Mouse (Mus musculus) small intestine, adult 2 months (tissue): ENCODE results near the gene Rraga. TPM values are rescaled to one million over a fixed set of nuclear protein-coding genes. Genes with fewer than 3 reads are reported as not detected.

Experiments
- H3K27ac ChIP-seq: fragments of 200-500 bp; 2 replicates; pipeline ENCODE4 v1.5.1; 2012; ENCODE audit warnings: low read depth, low read length, control low read depth, inconsistent platforms; ENCODE audit not compliant: insufficient read depth
- H3K27me3 ChIP-seq: fragments of 200-500 bp; 2 replicates; pipeline ENCODE4 v1.6.1; 2012; ENCODE audit warnings: mild to moderate bottlenecking, moderate library complexity, low read length, inconsistent platforms; ENCODE audit not compliant: control insufficient read depth, insufficient read depth
- H3K36me3 ChIP-seq: fragments of 200-500 bp; 2 replicates; pipeline ENCODE4 v1.6.1; 2012; ENCODE audit warnings: mild to moderate bottlenecking, low read length, control low read depth, inconsistent platforms; ENCODE audit not compliant: control insufficient read depth, insufficient read depth
- H3K4me1 ChIP-seq: fragments of 200-500 bp; 2 replicates; pipeline ENCODE4 v1.6.1; 2012; ENCODE audit warnings: low read length, inconsistent platforms, mixed read lengths; ENCODE audit not compliant: control insufficient read depth, insufficient read depth, insufficient read length
- H3K4me3 ChIP-seq: fragments of 200-500 bp; 2 replicates; pipeline ENCODE4 v1.5.1; 2012; ENCODE audit warnings: low read depth, mild to moderate bottlenecking, control low read depth, inconsistent platforms, low read length, moderate library complexity
- CTCF ChIP-seq: fragments of 200-500 bp; IDR thresholded peaks from 2 replicates; pipeline ENCODE4 v1.5.1; 2012; ENCODE audit warnings: low read depth, mild to moderate bottlenecking, control low read depth, inconsistent platforms, low read length, moderate library complexity, mixed read lengths; ENCODE audit not compliant: insufficient replicate concordance, insufficient read length; ENCODE audit errors: extremely low read depth
- POLR2A ChIP-seq: fragments of 200-500 bp; IDR thresholded peaks from 2 replicates; pipeline ENCODE4 v1.6.1; 2012; ENCODE audit warnings: low read depth, mild to moderate bottlenecking, control low read depth, inconsistent platforms, low read length, moderate library complexity
- WGBS: fragments of 180-500 bp; shearing (Covaris S2); methylation state at CpG from one replicate; pipeline ENCODE4 v1.1.7; 2018; 5-methylcytosine and 5-hydroxymethylcytosine counted together
- polyA plus RNA-seq: library from polyadenylated mRNA; depleted of rRNA; stranded (reverse); fragments of >200 nt; gene quantifications from 2 replicates; pipeline ENCODE4 v1.2.3, GENCODE M21; 2012

Rraga gene
- polyA plus RNA-seq, 1 experiment = 22.1 TPM

- no peaks in the 10 kb centered on the region for H3K36me3 ChIP-seq
- no peaks in the 10 kb centered on the region for H3K27me3 ChIP-seq
- H3K4me3 ChIP-seq = no peak within 1 kb of the TSS
- no peak within 1 kb of the TSS for H3K27ac ChIP-seq
- H3K4me1 ChIP-seq = no peaks in the 10 kb centered on the region
- TF ChIP-seq POLR2A (no peak), CTCF (no peak)
- 92% methylated on average over 7 of the region's 7 CpGs for WGBS
Measured at GRCm38 (mm10) chr4:86558228-86558627, 17.2 kb upstream of the Rraga start, which contains the start of gene Saxo1. Gene Saxo1, minus strand, starts transcription at chr4:86558328.

GRCm38 (mm10) chr4:86559006-86559405 lies 16.5 kb upstream of the Rraga start:
- H3K27me3 ChIP-seq = no peaks in the 10 kb centered on the region
- H3K4me1 ChIP-seq = no peaks in the 10 kb centered on the region
- no peaks in the 10 kb centered on the region for H3K36me3 ChIP-seq
- TF ChIP-seq CTCF (no peak), POLR2A (no peak)
- H3K4me3 ChIP-seq = no peak overlapping the region
- WGBS = 54% methylated on average over 4 of the region's 4 CpGs
- no peak overlapping the region for H3K27ac ChIP-seq

GRCm38 (mm10) chr4:86561061-86561460 lies 14.4 kb upstream of the Rraga start:
- no peak overlapping the region for H3K4me3 ChIP-seq
- no peaks in the 10 kb centered on the region for H3K36me3 ChIP-seq
- TF ChIP-seq POLR2A (no peak), CTCF (no peak)
- H3K27me3 ChIP-seq = no peaks in the 10 kb centered on the region
- no peak overlapping the region for H3K27ac ChIP-seq
- 99% methylated on average over 3 of the region's 3 CpGs for WGBS
- H3K4me1 ChIP-seq = no peaks in the 10 kb centered on the region

- 7% methylated on average over 6 of the region's 6 CpGs for WGBS
- no peaks in the 10 kb centered on the region for H3K27me3 ChIP-seq
- H3K36me3 ChIP-seq = 0 out of 2 replicates have a peak, but pooled peaks cover 1% of the 10 kb centered on the region
- H3K27ac ChIP-seq = peak overlapping the region; percentile 97; the same call in 1 of the 2 replicates
- no peak for TF ChIP-seq POLR2A
- no peak for TF ChIP-seq CTCF
- H3K4me1 ChIP-seq = peaks cover 9% of the 10 kb centered on the region; the same call in 1 of the 2 replicates
- peak overlapping the region; percentile 94; the same call in 1 of the 2 replicates for H3K4me3 ChIP-seq
Measured at GRCm38 (mm10) chr4:86574939-86575282, 557 bp upstream of the Rraga start.

GRCm38 (mm10) chr4:86576120-86576541 lies 663 bp downstream of the Rraga start:
- Histone ChIP-seq H3K27ac (peak overlapping the region; percentile 83), H3K36me3 (0 out of 2 replicates have a peak, but pooled peaks cover 1% of the 10 kb centered on the region), H3K4me1 (peaks cover 9% of the 10 kb centered on the region; the same call in 1 of the 2 replicates), H3K27me3 (no peaks in the 10 kb centered on the region), H3K4me3 (peak overlapping the region; percentile 94)
- TF ChIP-seq CTCF (no peak), POLR2A (no peak)
- under 1% methylated on average over 20 of the region's 20 CpGs for WGBS

- no peak for TF ChIP-seq POLR2A
- TF ChIP-seq CTCF = no peak
- H3K27me3 ChIP-seq = no peaks in the 10 kb centered on the region
- WGBS = 3% methylated on average over 11 of the region's 11 CpGs
- H3K27ac ChIP-seq = no peak overlapping the region
- H3K4me3 ChIP-seq = peak overlapping the region; percentile 94
- H3K36me3 ChIP-seq = 0 out of 2 replicates have a peak, but pooled peaks cover 1% of the 10 kb centered on the region
- peaks cover 9% of the 10 kb centered on the region; the same call in 1 of the 2 replicates for H3K4me1 ChIP-seq
Measured at GRCm38 (mm10) chr4:86576630-86577225, 1.3 kb downstream of the Rraga start.

GRCm38 (mm10) chr4:86580056-86580455 lies 4.6 kb downstream of the Rraga start:
- Histone ChIP-seq H3K27ac (no peak overlapping the region), H3K4me1 (peaks cover 7% of the 10 kb centered on the region; the same call in 1 of the 2 replicates), H3K27me3 (no peaks in the 10 kb centered on the region), H3K4me3 (no peak overlapping the region), H3K36me3 (peaks cover 13% of the 10 kb centered on the region)
- no peak for TF ChIP-seq POLR2A
- TF ChIP-seq CTCF = no peak
- 59% methylated on average over 4 of the region's 4 CpGs for WGBS

- WGBS = 68% methylated on average over 3 of the region's 3 CpGs
- peaks cover 17% of the 10 kb centered on the region for H3K36me3 ChIP-seq
- no peak overlapping the region for H3K27ac ChIP-seq
- H3K4me3 ChIP-seq = no peak overlapping the region
- peaks cover 7% of the 10 kb centered on the region; the same call in 1 of the 2 replicates for H3K4me1 ChIP-seq
- H3K27me3 ChIP-seq = no peaks in the 10 kb centered on the region
- TF ChIP-seq CTCF (no peak), POLR2A (no peak)
Measured at GRCm38 (mm10) chr4:86580591-86580990, 5.1 kb downstream of the Rraga start.
